Comparison of ENCODE assay signal across 27 mouse cellular contexts in the genomic region with DNA sequence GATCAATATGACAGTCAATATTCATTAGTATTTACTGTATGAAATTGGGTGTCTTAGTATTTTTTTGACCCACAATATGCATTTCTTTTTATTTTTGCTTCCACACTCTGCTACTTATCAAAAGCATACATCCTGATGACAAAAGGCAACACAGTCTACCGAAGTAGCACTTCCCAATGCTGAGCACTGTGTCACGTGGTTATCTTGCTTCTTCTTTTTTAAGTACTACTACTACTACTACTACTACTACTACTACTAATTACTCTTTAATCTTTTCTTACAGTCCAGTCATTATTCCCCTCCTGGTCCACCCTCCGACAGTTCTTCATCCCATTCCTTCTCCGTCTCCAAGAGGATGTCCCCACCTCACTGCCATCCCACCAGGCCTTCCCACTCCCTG.
"Had no signal": no experiment of that assay in that cellular context is flagged by ENCODE, and none has a peak within 500 bp of the region (broad histone marks: within the 10 kb centered on the region; RNA-seq: fewer than 3 reads in every experiment).

No protein-coding gene starts in this region.

- H3K9ac ChIP-seq: embryonic facial prominence, embryonic 12.5 days; embryonic facial prominence, embryonic 13.5 days; embryonic facial prominence, embryonic 15.5 days; forebrain, embryonic 12.5 days; forebrain, embryonic 13.5 days; forebrain, embryonic 15.5 days; forebrain, postnatal 0 days had no signal

- ATAC-seq: forebrain, embryonic 13.5 days; forebrain, embryonic 14.5 days; forebrain, embryonic 15.5 days; forebrain, embryonic 16.5 days; forebrain, postnatal 0 days had no signal

- H3K4me1 ChIP-seq: embryonic facial prominence, embryonic 12.5 days; embryonic facial prominence, embryonic 13.5 days; embryonic facial prominence, embryonic 15.5 days; forebrain, embryonic 12.5 days; forebrain, embryonic 13.5 days had no signal

- DNase-seq: cerebellum, adult 8-10 months; cerebellum, adult 9-10 months; cerebellum, adult 9-11 months; cerebellum, postnatal 10 days; cerebellum, postnatal 14 days; cerebellum, postnatal 25 days; cerebellum, postnatal 36 days; embryo, embryonic 11 days; forebrain, postnatal 0 days; gastrocnemius, adult 2 months; gastrocnemius, postnatal 10 days; gastrocnemius, postnatal 14 days; gastrocnemius, postnatal 25 days; gastrocnemius, postnatal 36 days; heart, adult 18-20 months; heart, adult 2 months had no signal

- H3K4me2 ChIP-seq: embryonic facial prominence, embryonic 12.5 days; embryonic facial prominence, embryonic 13.5 days; embryonic facial prominence, embryonic 15.5 days; forebrain, embryonic 12.5 days; forebrain, embryonic 13.5 days; forebrain, embryonic 15.5 days had no signal

- H3K27ac ChIP-seq: embryonic facial prominence, embryonic 10.5 days; embryonic facial prominence, embryonic 12.5 days; embryonic facial prominence, embryonic 13.5 days; embryonic facial prominence, embryonic 15.5 days; forebrain, embryonic 10.5 days; forebrain, embryonic 12.5 days; forebrain, embryonic 13.5 days; forebrain, embryonic 15.5 days; gastrocnemius, adult 2 months; heart, adult 2 months had no signal

- H3K36me3 ChIP-seq: embryonic facial prominence, embryonic 10.5 days; embryonic facial prominence, embryonic 12.5 days; embryonic facial prominence, embryonic 13.5 days; embryonic facial prominence, embryonic 15.5 days; forebrain, embryonic 10.5 days; forebrain, embryonic 12.5 days; forebrain, embryonic 15.5 days had no signal

- H3K27me3 ChIP-seq: embryonic facial prominence, embryonic 12.5 days; embryonic facial prominence, embryonic 15.5 days; forebrain, embryonic 12.5 days; forebrain, embryonic 13.5 days; forebrain, embryonic 15.5 days had no signal

- H3K9me3 ChIP-seq: embryonic facial prominence, embryonic 10.5 days; embryonic facial prominence, embryonic 12.5 days; embryonic facial prominence, embryonic 13.5 days; embryonic facial prominence, embryonic 15.5 days; forebrain, embryonic 10.5 days; forebrain, embryonic 12.5 days; forebrain, embryonic 13.5 days; forebrain, embryonic 15.5 days had no signal

- H3K4me3 ChIP-seq: embryonic facial prominence, embryonic 10.5 days; embryonic facial prominence, embryonic 12.5 days; embryonic facial prominence, embryonic 13.5 days; embryonic facial prominence, embryonic 15.5 days; erythroblast, embryonic 14.5 days; forebrain, embryonic 10.5 days; forebrain, embryonic 12.5 days; forebrain, embryonic 13.5 days; forebrain, embryonic 15.5 days; gastrocnemius, adult 2 months; heart, adult 2 months had no signal
